Mouse (Mus musculus) C2C12 (cell line): ENCODE measurements around the gene Ptgr1. TPM values are rescaled to one million over a fixed set of nuclear protein-coding genes. Genes with fewer than 3 reads are reported as not detected.

ENCODE experiments used
- H3K27me3 ChIP-seq: one replicate; pipeline ENCODE4 v1.6.1; 2011; ENCODE audit not compliant: control insufficient read depth, insufficient read depth, insufficient read length
- H3K36me3 ChIP-seq: one replicate; pipeline ENCODE4 v1.6.1; 2011; ENCODE audit not compliant: control insufficient read depth, insufficient read depth
- H3K4me3 ChIP-seq: one replicate; pipeline ENCODE4 v1.5.1; 2011; ENCODE audit warnings: mild to moderate bottlenecking, control low read depth; ENCODE audit not compliant: poor library complexity, insufficient read depth, severe bottlenecking
- H3K79me2 ChIP-seq: one replicate; pipeline ENCODE4 v1.6.1; 2011; ENCODE audit not compliant: control insufficient read depth, insufficient read depth
- H3K79me3 ChIP-seq: one replicate; pipeline ENCODE4 v1.6.1; 2011; ENCODE audit warnings: low read depth, control low read depth
- H3ac ChIP-seq: one replicate; pipeline ENCODE3; 2011; ENCODE audit warnings: low read depth; ENCODE audit not compliant: control insufficient read depth, insufficient read length
- CEBPB ChIP-seq: IDR thresholded peaks from one replicate; pipeline ENCODE4 v1.6.1; 2011; ENCODE audit warnings: low read depth, mild to moderate bottlenecking, control low read depth, moderate library complexity
- CTCF ChIP-seq: IDR thresholded peaks from one replicate; pipeline ENCODE4 v1.5.1; 2011; ENCODE audit not compliant: control insufficient read depth, insufficient read depth, insufficient read length
- FOSL1 ChIP-seq: IDR thresholded peaks from one replicate; pipeline ENCODE4 v1.8.0; 2011; ENCODE audit warnings: mild to moderate bottlenecking, low read length; ENCODE audit not compliant: poor library complexity, insufficient read depth, severe bottlenecking
- MAX ChIP-seq: IDR thresholded peaks from one replicate; pipeline ENCODE4 v1.6.1; 2011; ENCODE audit warnings: mild to moderate bottlenecking, control low read depth
- MYOD1 ChIP-seq: IDR thresholded peaks from one replicate; pipeline ENCODE4 v1.6.1; 2011; ENCODE audit warnings: low read depth; ENCODE audit not compliant: control insufficient read depth, insufficient read length
- MYOG ChIP-seq: IDR thresholded peaks from one replicate; pipeline ENCODE4 v1.6.1; 2011; ENCODE audit not compliant: control insufficient read depth, insufficient read length; ENCODE audit errors: extremely low read depth
- USF1 ChIP-seq: IDR thresholded peaks from one replicate; pipeline ENCODE4 v1.6.1; 2011; ENCODE audit warnings: low read depth, mild to moderate bottlenecking, control low read depth, moderate library complexity
- polyA plus RNA-seq: library from polyadenylated mRNA; unstranded; fragments of >200 nt; fragmentation: generic; extraction: Trizol; gene quantifications from one replicate; pipeline ENCODE4 v1.2.1, GENCODE M21; 2012; ENCODE audit warnings: missing spikeins

The Ptgr1 gene
- polyA plus RNA-seq, 1 experiment = 39.6 TPM

DNA sequence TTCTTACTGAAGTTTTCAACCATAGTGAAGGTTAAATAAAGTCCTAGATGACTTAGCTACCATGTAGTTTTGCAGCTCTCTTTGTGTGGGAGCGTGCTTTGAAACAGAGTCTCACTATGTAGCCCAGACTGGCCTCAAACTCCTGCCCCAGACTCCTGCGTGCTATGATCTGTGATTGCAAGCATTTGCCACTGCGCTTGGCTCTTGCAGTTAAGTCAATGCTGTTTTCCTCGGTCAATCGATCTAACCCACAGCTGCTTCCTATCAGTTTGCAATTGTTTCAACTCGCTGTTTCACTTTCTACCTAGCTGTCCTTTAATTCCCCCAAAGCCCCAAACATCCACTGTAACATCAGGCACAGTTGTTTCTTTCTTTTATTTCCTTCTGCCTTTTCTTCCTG is 54.4 kb downstream of the Ptgr1 start:
- H3K79me3 ChIP-seq = no peaks in the 10 kb centered on the region
- H3K27me3 ChIP-seq = peaks cover 4% of the 10 kb centered on the region
- no peaks in the 10 kb centered on the region for H3K79me2 ChIP-seq
- no peak for TF ChIP-seq MYOD1
- TF ChIP-seq MAX = no peak
- no peak for TF ChIP-seq CEBPB
- H3K4me3 ChIP-seq = no peak overlapping the region
- H3ac ChIP-seq = no peak overlapping the region
- no peaks in the 10 kb centered on the region for H3K36me3 ChIP-seq

GRCm38 (mm10) chr4:58927661-58928060 is 59.3 kb downstream of the Ptgr1 start:
- TF ChIP-seq FOSL1 = no peak
- H3K79me2 ChIP-seq = no peaks in the 10 kb centered on the region
- H3K4me3 ChIP-seq = no peak overlapping the region
- H3ac ChIP-seq = no peak overlapping the region
- no peaks in the 10 kb centered on the region for H3K36me3 ChIP-seq
- peaks cover 4% of the 10 kb centered on the region for H3K27me3 ChIP-seq
- no peaks in the 10 kb centered on the region for H3K79me3 ChIP-seq

DNA sequence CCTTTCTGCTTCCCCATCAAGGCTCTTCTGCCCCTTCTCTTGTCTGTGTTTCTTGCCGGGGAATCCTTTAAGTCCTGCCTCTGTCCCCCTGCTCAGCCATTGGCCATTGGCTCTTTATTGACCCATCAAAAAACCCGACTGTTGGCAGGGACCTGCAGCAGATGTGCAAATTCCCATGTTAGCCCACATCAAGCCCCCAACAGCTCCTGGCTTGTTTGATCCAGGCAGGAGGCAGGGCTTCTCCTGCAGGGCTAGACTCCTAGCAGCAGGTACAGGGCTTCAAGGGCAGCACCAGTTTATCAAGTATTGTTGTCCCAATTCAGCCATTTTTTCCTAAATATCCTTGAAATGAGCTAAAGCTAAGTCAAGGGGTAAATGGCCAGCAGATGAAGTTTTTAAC is 60.8 kb downstream of the Ptgr1 start:
- H3K4me3 ChIP-seq = no peak overlapping the region
- no peak overlapping the region for H3ac ChIP-seq
- TF ChIP-seq MYOD1 (no peak), CEBPB (no peak), MYOG (no peak), FOSL1 (no peak), USF1 (no peak), MAX (no peak), CTCF (no peak)
- H3K79me3 ChIP-seq = no peaks in the 10 kb centered on the region
- H3K27me3 ChIP-seq = no peaks in the 10 kb centered on the region
- no peaks in the 10 kb centered on the region for H3K79me2 ChIP-seq
- H3K36me3 ChIP-seq = no peaks in the 10 kb centered on the region

- H3K4me3 ChIP-seq = no peak overlapping the region
- no peaks in the 10 kb centered on the region for H3K36me3 ChIP-seq
- no peaks in the 10 kb centered on the region for H3K79me2 ChIP-seq
- H3ac ChIP-seq = no peak overlapping the region
- no peaks in the 10 kb centered on the region for H3K79me3 ChIP-seq
- H3K27me3 ChIP-seq = no peaks in the 10 kb centered on the region
- no peak for TF ChIP-seq CEBPB
- no peak for TF ChIP-seq CTCF
- no peak for TF ChIP-seq FOSL1
These were observed 61.3 kb downstream of the Ptgr1 start for GRCm38 (mm10) chr4:58925664-58926063.

DNA sequence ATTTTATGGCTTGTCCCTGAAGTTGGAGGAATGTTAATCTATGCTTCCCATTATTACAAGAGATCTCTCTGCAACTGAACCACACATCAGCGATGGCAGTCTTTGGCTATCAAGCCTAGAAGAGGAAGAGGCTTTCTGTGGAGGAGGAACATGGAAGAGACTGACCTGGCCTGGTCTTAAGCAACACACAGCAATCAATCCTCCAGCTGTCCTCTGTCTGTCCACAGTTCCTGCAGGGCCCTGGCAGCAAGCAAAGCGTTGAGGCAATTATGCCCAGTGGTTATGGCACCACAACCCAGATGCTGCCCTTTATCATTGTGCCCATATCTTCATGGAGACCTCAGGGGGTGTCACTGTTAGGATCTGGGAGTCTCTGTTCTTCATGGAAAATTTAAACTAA is 63.0 kb downstream of the Ptgr1 start:
- H3K36me3 ChIP-seq = no peaks in the 10 kb centered on the region
- H3ac ChIP-seq = no peak overlapping the region
- H3K4me3 ChIP-seq = no peak overlapping the region
- no peaks in the 10 kb centered on the region for H3K79me3 ChIP-seq
- no peak for TF ChIP-seq MYOD1
- no peak for TF ChIP-seq MAX
- TF ChIP-seq MYOG = no peak
- no peak for TF ChIP-seq FOSL1
- TF ChIP-seq CTCF = no peak
- no peak for TF ChIP-seq CEBPB
- no peak for TF ChIP-seq USF1
- H3K27me3 ChIP-seq = peaks cover 4% of the 10 kb centered on the region
- H3K79me2 ChIP-seq = no peaks in the 10 kb centered on the region

Other genes with a start within 250 kb of the Ptgr1 start
- 0.04 TPM for gene Olfr267, start 199.4 kb downstream of the Ptgr1 start, polyA plus RNA-seq
- gene Ecpas, start 74.4 kb downstream of the Ptgr1 start, polyA plus RNA-seq = 16.3 TPM
- gene Zkscan16, start 43.5 kb downstream of the Ptgr1 start, polyA plus RNA-seq = 0.01 TPM
- 7.4 TPM for gene Dnajc25, start 7.9 kb upstream of the Ptgr1 start, polyA plus RNA-seq
- not detected for gene Gm20503, start 16.1 kb upstream of the Ptgr1 start, polyA plus RNA-seq
- 102 TPM for gene Gng10, start 48.0 kb upstream of the Ptgr1 start, polyA plus RNA-seq
- gene AI481877, start 151.9 kb upstream of the Ptgr1 start, polyA plus RNA-seq = not detected
- gene Ugcg, start 202.1 kb upstream of the Ptgr1 start, polyA plus RNA-seq = 34.5 TPM